Mouse (Mus musculus) hindbrain, embryonic 13.5 days (tissue): ENCODE results near the gene Bckdhb. TPM values are rescaled to one million over a fixed set of nuclear protein-coding genes. Genes with fewer than 3 reads are reported as not detected.

Experiments used
- ATAC-seq: fragments of 200-750 bp; cut with Nextera tagmentation; 2 replicates; pipeline ENCODE4 v1.8.0; 2017; ENCODE audit warnings: moderate TSS enrichment; ENCODE audit not compliant: low FRiP score
- H3K27ac ChIP-seq: fragments of 300-500 bp; sonication (generic); 2 replicates; pipeline ENCODE4 v1.5.1; 2015; ENCODE audit warnings: inconsistent platforms, mild to moderate bottlenecking, moderate library complexity
- H3K27me3 ChIP-seq: fragments of 300-500 bp; sonication (generic); 2 replicates; pipeline ENCODE4 v1.6.1; 2015; ENCODE audit warnings: mild to moderate bottlenecking, inconsistent platforms
- H3K36me3 ChIP-seq: fragments of 300-500 bp; sonication (generic); 2 replicates; pipeline ENCODE4 v1.6.1; 2015; ENCODE audit warnings: mild to moderate bottlenecking, inconsistent platforms
- H3K4me1 ChIP-seq: fragments of 300-500 bp; sonication (generic); replicated peaks from 2 replicates; pipeline ENCODE4 v1.6.1; 2015; ENCODE audit warnings: inconsistent platforms
- H3K4me2 ChIP-seq: fragments of 300-500 bp; sonication (generic); 2 replicates; pipeline ENCODE4 v1.6.1; 2015; ENCODE audit warnings: inconsistent platforms, mild to moderate bottlenecking, moderate library complexity
- H3K4me3 ChIP-seq: fragments of 300-500 bp; sonication (generic); 2 replicates; pipeline ENCODE4 v1.5.1; 2015; ENCODE audit warnings: mild to moderate bottlenecking, inconsistent platforms
- H3K9ac ChIP-seq: fragments of 300-500 bp; sonication (generic); 2 replicates; pipeline ENCODE4 v1.6.1; 2015; ENCODE audit warnings: mild to moderate bottlenecking, inconsistent platforms
- H3K9me3 ChIP-seq: fragments of 300-500 bp; sonication (generic); 2 replicates; pipeline ENCODE4 v1.6.1; 2016; ENCODE audit warnings: inconsistent platforms
- WGBS: fragments of 180-500 bp; shearing (Covaris S2); methylation state at CpG from one replicate; pipeline ENCODE4 v1.1.7; 2015; 5-methylcytosine and 5-hydroxymethylcytosine counted together
- polyA plus RNA-seq: library from polyadenylated mRNA; unstranded; fragments of >200 nt; fragmentation: Nextera tagmentation; extraction: Ambion mirVana; gene quantifications from 2 replicates; pipeline ENCODE4 v1.2.1, GENCODE M21; 2015

Bckdhb gene
- polyA plus RNA-seq, 1 experiment from 2014 or later: 32.5 TPM

DNA sequence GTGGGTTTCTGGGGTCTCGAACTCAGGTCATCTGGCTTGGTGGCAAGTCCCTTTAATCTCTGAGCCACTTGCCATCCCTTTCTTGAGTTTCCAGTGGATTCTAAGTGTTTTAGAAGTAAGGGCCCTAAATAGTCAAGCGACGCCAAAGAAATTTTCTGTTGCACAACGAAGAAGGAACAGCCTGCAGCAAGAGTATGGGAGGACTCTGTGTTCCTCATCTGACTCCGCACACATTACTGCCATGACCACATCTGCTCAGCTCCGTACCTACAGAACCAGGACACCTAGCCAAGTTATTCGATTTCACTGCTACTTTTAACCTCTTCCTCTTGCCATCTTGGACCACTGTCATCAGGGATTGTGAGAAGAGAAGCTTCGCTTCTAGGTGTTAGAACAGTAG is 168.0 kb downstream of the Bckdhb start:
- no peaks in the 10 kb centered on the region for H3K36me3 ChIP-seq
- WGBS: 96% methylated on average over 8 of the region's 8 CpGs
- no peak for ATAC-seq

DNA sequence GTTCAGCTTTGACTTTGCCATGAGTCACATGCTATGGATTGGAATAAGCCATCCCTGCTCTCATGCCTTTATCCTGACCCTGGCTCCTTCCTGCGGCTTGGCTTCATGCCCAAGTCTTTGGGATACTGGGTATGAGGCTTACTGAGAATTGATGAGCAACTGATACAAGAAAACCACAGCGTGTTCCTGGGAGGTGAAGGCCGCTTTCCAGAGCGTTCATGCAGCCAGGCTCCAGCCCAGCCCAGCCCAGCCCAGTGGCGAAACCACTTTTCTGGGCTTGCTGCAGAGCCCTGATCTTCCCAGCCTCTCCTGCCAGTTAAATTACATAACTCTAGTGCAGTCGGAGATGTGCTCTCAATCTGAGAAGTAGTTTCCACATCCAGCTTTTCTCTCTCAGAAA is 169.2 kb downstream of the Bckdhb start:
- Histone ChIP-seq H3K9me3 (no peaks in the 10 kb centered on the region), H3K36me3 (no peaks in the 10 kb centered on the region), H3K4me1 (0 out of 2 replicates have a peak, but pooled peaks cover 3% of the 10 kb centered on the region), H3K4me2 (no peak overlapping the region), H3K27ac (no peak overlapping the region), H3K27me3 (no peaks in the 10 kb centered on the region), H3K4me3 (no peak overlapping the region), H3K9ac (no peak overlapping the region)
- no peak for ATAC-seq
- WGBS: 88% methylated on average over 6 of the region's 6 CpGs

More for the DNA sequence above, 168.0 kb downstream of the Bckdhb start:
- no peak overlapping the region for H3K4me2 ChIP-seq
- no peak overlapping the region for H3K4me3 ChIP-seq
- H3K27me3 ChIP-seq: no peaks in the 10 kb centered on the region
- no peak overlapping the region for H3K9ac ChIP-seq
- no peak overlapping the region for H3K27ac ChIP-seq
- H3K4me1 ChIP-seq: 0 out of 2 replicates have a peak, but pooled peaks cover 3% of the 10 kb centered on the region
- no peaks in the 10 kb centered on the region for H3K9me3 ChIP-seq

- no peak overlapping the region for H3K9ac ChIP-seq
- no peak overlapping the region for H3K4me2 ChIP-seq
- no peaks in the 10 kb centered on the region for H3K36me3 ChIP-seq
- no peak for ATAC-seq
- no peaks in the 10 kb centered on the region for H3K27me3 ChIP-seq
- 95% methylated on average over 13 of the region's 13 CpGs for WGBS
- H3K27ac ChIP-seq: no peak overlapping the region
- 0 out of 2 replicates have a peak, but pooled peaks cover 3% of the 10 kb centered on the region for H3K4me1 ChIP-seq
- no peaks in the 10 kb centered on the region for H3K9me3 ChIP-seq
- H3K4me3 ChIP-seq: no peak overlapping the region
Observed at GRCm38 (mm10) chr9:84096484-84097015, 171.6 kb downstream of the Bckdhb start.

DNA sequence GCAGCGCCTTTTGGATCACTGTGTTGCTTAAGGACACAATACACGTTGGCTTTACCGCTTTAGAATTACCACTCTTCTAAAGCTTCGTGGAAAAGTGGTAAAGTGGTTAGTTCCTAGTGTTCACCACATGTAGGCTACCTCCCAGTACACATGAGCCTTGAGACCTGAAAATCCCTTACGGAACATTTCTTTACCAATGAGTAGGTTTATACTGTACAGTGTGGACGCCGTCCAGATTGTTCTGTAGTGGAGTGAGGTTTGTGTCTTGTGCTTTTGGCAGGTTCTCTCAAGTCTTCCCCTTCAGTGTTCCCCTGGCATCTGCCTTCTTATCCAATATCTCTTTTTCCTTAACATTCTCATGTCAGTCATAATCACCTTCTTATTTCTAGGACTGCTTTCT is 178.4 kb downstream of the Bckdhb start:
- H3K9ac ChIP-seq: no peak overlapping the region
- no peak overlapping the region for H3K27ac ChIP-seq
- H3K4me1 ChIP-seq: peaks cover 5% of the 10 kb centered on the region; the same call in 1 of the 2 replicates
- H3K27me3 ChIP-seq: no peaks in the 10 kb centered on the region
- ATAC-seq: no peak
- no peaks in the 10 kb centered on the region for H3K36me3 ChIP-seq
- H3K4me2 ChIP-seq: no peak overlapping the region
- no peaks in the 10 kb centered on the region for H3K9me3 ChIP-seq
- no peak overlapping the region for H3K4me3 ChIP-seq
- 91% methylated on average over 7 of the region's 7 CpGs for WGBS

DNA sequence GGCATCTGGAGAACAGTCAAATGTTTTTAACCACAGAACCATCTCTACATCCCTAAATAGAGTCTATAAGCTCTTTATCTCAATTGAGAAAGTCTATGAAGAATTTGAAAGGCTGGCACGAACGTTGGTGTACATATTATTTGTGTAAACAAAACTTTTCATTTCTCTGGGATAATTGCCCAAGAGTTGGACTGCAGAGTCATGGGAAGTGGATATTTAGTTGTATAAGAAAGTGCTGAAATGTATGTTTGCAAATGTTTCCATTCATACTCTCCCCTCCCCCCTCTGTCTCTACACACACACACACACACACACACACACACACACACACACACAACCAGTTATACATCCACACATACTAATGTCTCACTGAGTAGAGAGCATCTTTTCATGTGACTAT is 181.5 kb downstream of the Bckdhb start:
- ATAC-seq: no peak
- H3K27ac ChIP-seq: no peak overlapping the region
- no peak overlapping the region for H3K9ac ChIP-seq
- no peaks in the 10 kb centered on the region for H3K27me3 ChIP-seq
- no peaks in the 10 kb centered on the region for H3K9me3 ChIP-seq
- no peak overlapping the region for H3K4me2 ChIP-seq
- peaks cover 23% of the 10 kb centered on the region for H3K4me1 ChIP-seq
- H3K4me3 ChIP-seq: no peak overlapping the region
- no peaks in the 10 kb centered on the region for H3K36me3 ChIP-seq
- WGBS: 93% methylated on average over 2 of the region's 2 CpGs

DNA sequence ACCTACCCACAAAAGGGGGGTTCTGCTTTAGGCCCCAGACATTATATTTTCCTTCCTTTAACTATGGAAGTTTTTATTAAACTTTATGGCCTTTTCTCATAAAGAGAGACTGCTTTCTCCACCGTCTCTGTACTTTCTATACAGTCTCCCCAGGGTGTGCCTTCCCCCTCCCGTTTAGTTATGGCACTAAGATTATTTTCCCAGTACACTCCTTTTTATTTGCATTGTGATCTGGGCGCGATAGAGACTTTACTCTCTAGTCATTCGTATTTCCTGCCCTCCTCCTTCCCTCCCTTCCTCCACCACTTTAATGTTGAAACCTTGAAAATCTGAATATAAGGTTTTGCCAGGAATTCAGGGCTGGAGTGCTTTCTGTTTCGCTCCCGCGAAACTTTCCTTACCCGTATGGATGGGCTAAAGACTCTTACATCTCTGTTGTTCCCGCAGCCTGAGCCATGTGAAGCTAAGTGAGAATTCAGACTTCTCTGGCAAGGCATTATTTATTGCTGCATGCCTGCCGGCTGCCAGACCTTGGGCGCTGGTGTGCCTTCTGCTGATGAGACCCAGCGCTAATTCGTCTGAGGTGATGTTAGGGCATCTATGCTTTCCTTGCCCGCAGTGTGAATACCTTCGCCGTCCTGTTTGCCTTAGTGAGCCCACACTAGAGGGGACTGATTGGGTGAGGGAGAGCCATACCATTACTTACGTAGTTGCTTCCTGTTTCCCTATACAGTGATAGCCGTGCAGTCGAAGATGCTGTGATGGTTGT is 182.3 kb downstream of the Bckdhb start:
- H3K4me3 ChIP-seq: no peak overlapping the region
- no peaks in the 10 kb centered on the region for H3K27me3 ChIP-seq
- no peaks in the 10 kb centered on the region for H3K9me3 ChIP-seq
- 74% methylated on average over 20 of the region's 20 CpGs for WGBS
- ATAC-seq: 0 out of 2 replicates have a peak, but pooled peaks have one; percentile 22
- H3K4me2 ChIP-seq: no peak overlapping the region
- H3K36me3 ChIP-seq: no peaks in the 10 kb centered on the region
- no peak overlapping the region for H3K9ac ChIP-seq
- peaks cover 26% of the 10 kb centered on the region for H3K4me1 ChIP-seq
- H3K27ac ChIP-seq: no peak overlapping the region

DNA sequence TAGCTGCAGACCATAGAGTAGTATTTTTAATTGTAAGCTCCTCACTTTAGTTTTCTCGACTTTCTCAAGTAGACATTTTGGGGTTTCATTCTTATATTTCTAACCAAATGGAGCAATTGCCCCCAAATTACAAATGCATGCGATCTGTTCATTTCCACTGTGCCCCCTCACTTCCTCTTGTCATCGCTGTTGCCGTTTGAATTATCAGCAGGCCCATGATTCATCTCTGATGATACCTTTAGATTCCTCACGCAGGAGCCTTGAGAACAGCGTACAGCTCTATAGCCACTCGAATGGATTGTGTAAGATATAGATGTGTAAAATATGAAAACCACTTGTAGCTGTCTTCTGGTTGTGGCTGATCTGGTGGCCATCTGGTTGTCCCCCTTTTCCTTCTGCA is 183.6 kb downstream of the Bckdhb start:
- H3K4me3 ChIP-seq: no peak overlapping the region
- no peak overlapping the region for H3K4me2 ChIP-seq
- no peaks in the 10 kb centered on the region for H3K27me3 ChIP-seq
- WGBS: 94% methylated on average over 7 of the region's 7 CpGs
- H3K9ac ChIP-seq: no peak overlapping the region
- H3K27ac ChIP-seq: no peak overlapping the region
- H3K4me1 ChIP-seq: peaks cover 26% of the 10 kb centered on the region
- no peaks in the 10 kb centered on the region for H3K9me3 ChIP-seq
- no peak for ATAC-seq
- no peaks in the 10 kb centered on the region for H3K36me3 ChIP-seq

DNA sequence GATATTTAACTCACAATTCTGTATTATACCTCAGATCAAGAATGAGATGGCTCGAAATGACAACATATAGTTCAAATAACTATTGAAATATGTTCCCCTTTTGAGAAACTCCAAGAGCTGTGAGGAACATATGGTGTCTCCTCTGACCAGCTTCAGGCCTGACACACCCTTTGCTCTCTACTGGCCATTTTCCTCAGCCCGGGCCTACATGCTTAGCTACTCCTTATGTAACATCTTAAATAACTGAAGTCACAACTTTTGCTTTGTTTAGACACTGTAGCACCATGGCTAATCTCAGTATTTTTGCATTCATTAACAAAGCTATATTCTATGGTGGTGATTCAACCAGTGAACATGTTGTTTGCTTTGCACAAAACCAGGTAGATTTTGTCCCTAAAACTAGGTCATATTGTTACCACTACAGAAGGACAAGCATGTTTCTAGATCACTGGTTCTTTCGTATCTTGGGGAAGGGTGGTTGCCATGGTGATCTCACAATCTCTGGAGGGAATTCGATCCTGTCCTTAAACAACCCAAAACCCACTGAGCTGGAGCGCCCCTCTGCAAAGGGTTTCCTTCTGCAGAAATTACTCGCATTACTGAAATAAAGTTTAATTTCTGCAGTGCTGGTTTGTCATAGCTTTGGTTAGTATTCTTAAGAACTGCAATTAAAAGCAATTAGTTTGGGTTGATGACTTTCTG is 185.0 kb downstream of the Bckdhb start:
- WGBS: 35% methylated on average over 6 of the region's 6 CpGs
- H3K4me3 ChIP-seq: no peak overlapping the region
- ATAC-seq: peak; percentile 64; the same call in 1 of the 2 replicates
- H3K4me2 ChIP-seq: 0 out of 2 replicates have a peak overlapping the region, but pooled peaks have one; percentile 34
- no peaks in the 10 kb centered on the region for H3K36me3 ChIP-seq
- peak overlapping the region; percentile 35; the same call in 1 of the 2 replicates for H3K27ac ChIP-seq
- peaks cover 26% of the 10 kb centered on the region for H3K4me1 ChIP-seq
- H3K9me3 ChIP-seq: no peaks in the 10 kb centered on the region
- H3K27me3 ChIP-seq: no peaks in the 10 kb centered on the region
- H3K9ac ChIP-seq: no peak overlapping the region

DNA sequence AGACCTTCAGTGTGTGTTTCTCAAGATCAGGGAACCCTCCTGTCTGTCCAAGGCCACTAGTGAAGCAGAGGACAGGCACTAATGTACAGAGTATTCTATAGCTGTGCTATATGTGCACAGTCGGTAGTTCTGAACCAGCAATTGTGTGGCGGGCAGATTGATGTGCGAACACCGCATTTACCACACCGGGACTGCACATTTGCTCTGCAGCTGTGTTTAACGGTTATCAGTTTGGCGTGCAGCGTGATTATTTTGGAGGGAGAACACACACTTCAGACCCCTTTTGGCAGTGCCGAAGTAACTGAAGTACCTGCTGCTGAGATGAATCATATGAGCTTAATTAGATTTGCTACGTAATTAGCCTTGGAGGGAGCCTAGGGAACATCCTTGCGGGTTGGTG is 185.7 kb downstream of the Bckdhb start:
- WGBS: 30% methylated on average over 11 of the region's 11 CpGs
- peak overlapping the region; percentile 34; the same call in 1 of the 2 replicates for H3K4me2 ChIP-seq
- peaks cover 26% of the 10 kb centered on the region for H3K4me1 ChIP-seq
- H3K27ac ChIP-seq: peak overlapping the region; percentile 35
- no peaks in the 10 kb centered on the region for H3K27me3 ChIP-seq
- H3K36me3 ChIP-seq: no peaks in the 10 kb centered on the region
- H3K4me3 ChIP-seq: no peak overlapping the region
- H3K9me3 ChIP-seq: no peaks in the 10 kb centered on the region
- H3K9ac ChIP-seq: no peak overlapping the region
- ATAC-seq: peak; percentile 57

- Histone ChIP-seq H3K4me1 (peaks cover 24% of the 10 kb centered on the region), H3K4me3 (no peak overlapping the region), H3K9me3 (no peaks in the 10 kb centered on the region), H3K4me2 (no peak overlapping the region), H3K27me3 (no peaks in the 10 kb centered on the region), H3K36me3 (no peaks in the 10 kb centered on the region), H3K9ac (no peak overlapping the region), H3K27ac (no peak overlapping the region)
- no peak for ATAC-seq
- 55% methylated on average over 1 of the region's 1 CpGs for WGBS
Observed at GRCm38 (mm10) chr9:84112319-84112718, 187.4 kb downstream of the Bckdhb start.

DNA sequence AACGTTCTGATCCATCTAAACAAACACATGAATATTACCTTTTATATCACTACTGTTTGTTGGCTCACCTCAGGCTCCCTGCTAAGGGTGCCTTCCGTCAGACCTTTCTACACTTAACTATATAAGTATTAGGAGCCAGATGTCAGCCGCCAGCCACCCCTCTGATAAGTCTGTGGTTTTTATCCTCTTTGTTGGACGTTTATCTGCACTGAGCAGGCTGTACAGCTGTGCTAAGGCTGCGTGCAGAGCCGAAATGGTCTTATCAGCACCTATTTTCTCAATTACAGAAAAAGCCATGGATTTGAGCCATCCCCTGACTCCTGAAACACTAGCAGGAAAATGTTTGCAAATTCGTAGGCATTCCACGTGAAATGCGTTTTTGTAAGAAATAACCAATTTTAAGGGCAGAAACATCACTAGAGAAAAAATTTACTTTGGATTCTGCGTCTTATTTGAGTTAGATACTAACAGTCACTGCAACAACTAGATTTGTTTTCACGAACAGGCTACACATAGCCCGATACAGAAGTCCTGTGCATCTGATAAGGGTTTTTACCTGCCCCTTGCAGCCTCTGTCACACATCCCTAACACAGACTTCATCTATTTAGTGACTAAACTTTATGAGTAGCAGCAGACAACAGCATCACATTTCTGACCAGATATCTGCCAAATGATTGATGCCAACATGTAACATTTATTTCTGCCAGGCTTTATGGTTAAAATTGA is 188.1 kb downstream of the Bckdhb start:
- Histone ChIP-seq H3K4me3 (no peak overlapping the region), H3K4me2 (no peak overlapping the region), H3K4me1 (peaks cover 21% of the 10 kb centered on the region), H3K36me3 (no peaks in the 10 kb centered on the region), H3K27ac (no peak overlapping the region), H3K27me3 (no peaks in the 10 kb centered on the region), H3K9ac (no peak overlapping the region), H3K9me3 (no peaks in the 10 kb centered on the region)
- 75% methylated on average over 12 of the region's 12 CpGs for WGBS
- no peak for ATAC-seq

DNA sequence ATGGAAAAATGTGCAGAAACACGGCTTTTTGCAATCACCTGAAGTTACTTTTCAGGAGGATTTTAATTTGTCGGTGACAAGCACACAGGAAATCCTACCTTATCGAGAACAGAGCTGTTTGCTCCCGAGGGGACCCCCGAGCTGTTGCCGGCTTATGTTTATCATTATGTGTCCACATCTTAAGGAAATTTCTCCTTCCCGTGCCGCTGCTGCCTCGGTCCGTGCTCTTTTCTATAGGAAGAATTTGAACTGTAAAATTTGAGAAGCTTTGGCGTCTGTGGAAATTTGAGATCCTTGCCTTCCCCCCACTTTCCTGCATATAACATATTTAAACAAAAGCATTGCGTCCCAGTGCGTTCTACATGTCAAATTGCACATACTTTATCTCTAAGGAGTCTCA is 189.3 kb downstream of the Bckdhb start:
- Histone ChIP-seq H3K9me3 (no peaks in the 10 kb centered on the region), H3K27me3 (no peaks in the 10 kb centered on the region), H3K4me3 (no peak overlapping the region), H3K9ac (no peak overlapping the region), H3K4me1 (peaks cover 21% of the 10 kb centered on the region), H3K4me2 (no peak overlapping the region), H3K36me3 (no peaks in the 10 kb centered on the region), H3K27ac (no peak overlapping the region)
- WGBS: 72% methylated on average over 13 of the region's 13 CpGs
- no peak for ATAC-seq
